Mouse (Mus musculus) myocyte (in vitro differentiated cells): ENCODE data around the gene Pacsin2. TPM values are rescaled to one million over a fixed set of nuclear protein-coding genes. Genes with fewer than 3 reads are reported as not detected.
A peak's percentile ranks its signal among the peaks of the same experiment; 100 is the strongest.

Experiments used
- H3K27me3 ChIP-seq: one replicate; pipeline ENCODE4 v1.6.1; 2011; ENCODE audit not compliant: control insufficient read depth, insufficient read depth, insufficient read length
- H3K36me3 ChIP-seq: one replicate; pipeline ENCODE4 v1.6.1; 2011; ENCODE audit not compliant: control insufficient read depth, insufficient read depth
- H3K4me2 ChIP-seq: one replicate; pipeline ENCODE4 v1.6.1; 2011; ENCODE audit warnings: low read depth, control low read depth
- H3K4me3 ChIP-seq: one replicate; pipeline ENCODE4 v1.5.1; 2011; ENCODE audit warnings: mild to moderate bottlenecking, control low read depth, moderate library complexity
- H3K79me2 ChIP-seq: one replicate; pipeline ENCODE4 v1.6.1; 2011; ENCODE audit not compliant: control insufficient read depth, insufficient read depth
- H3ac ChIP-seq: one replicate; pipeline ENCODE4 v1.6.1; 2011; ENCODE audit not compliant: control insufficient read depth, insufficient read length
- CEBPB ChIP-seq: IDR thresholded peaks from 2 replicates; pipeline ENCODE4 v1.6.1; 2011; ENCODE audit warnings: mild to moderate bottlenecking, moderate library complexity; ENCODE audit not compliant: poor library complexity, insufficient read depth, severe bottlenecking
- E2F4 ChIP-seq: IDR thresholded peaks from one replicate; pipeline ENCODE4 v1.6.1; 2011; ENCODE audit warnings: mild to moderate bottlenecking, control low read depth, moderate library complexity; ENCODE audit not compliant: insufficient read depth
- MAX ChIP-seq: IDR thresholded peaks from one replicate; pipeline ENCODE4 v1.6.1; 2011; ENCODE audit warnings: low read depth, mild to moderate bottlenecking, control low read depth
- MYOD1 ChIP-seq, 3 experiments: IDR thresholded peaks; one replicate each; pipeline ENCODE4 v1.6.1; 2011; ENCODE audit warnings: control low read depth in 2 of 3, low read depth in 2 of 3, mild to moderate bottlenecking in 2 of 3, moderate library complexity in 1 of 3; ENCODE audit not compliant: insufficient read length in 2 of 3, control insufficient read depth in 1 of 3
- MYOG ChIP-seq, 3 experiments: IDR thresholded peaks; one replicate each; pipeline ENCODE4 v1.6.1; 2011; ENCODE audit warnings: control low read depth in 2 of 3, low read depth in 2 of 3, mild to moderate bottlenecking in 2 of 3; ENCODE audit not compliant: insufficient read length in 2 of 3, control insufficient read depth in 1 of 3, insufficient read depth in 1 of 3
- POLR2A ChIP-seq: IDR thresholded peaks from one replicate; pipeline ENCODE4 v1.6.1; 2011; ENCODE audit warnings: low read depth, mild to moderate bottlenecking, control low read depth, moderate library complexity; ENCODE audit not compliant: insufficient read length
- POLR2AphosphoS2 ChIP-seq: IDR thresholded peaks from one replicate; pipeline ENCODE4 v1.6.1; 2011; ENCODE audit warnings: low read depth, control low read depth; ENCODE audit not compliant: insufficient read length
- REST ChIP-seq: IDR thresholded peaks from one replicate; pipeline ENCODE4 v1.6.1; 2011; ENCODE audit warnings: mild to moderate bottlenecking, control low read depth, moderate library complexity; ENCODE audit not compliant: insufficient read depth, insufficient read length
- SRF ChIP-seq: IDR thresholded peaks from one replicate; pipeline ENCODE4 v1.6.1; 2011; ENCODE audit warnings: low read depth; ENCODE audit not compliant: control insufficient read depth, insufficient read length
- TCF12 ChIP-seq: IDR thresholded peaks from one replicate; pipeline ENCODE4 v1.6.1; 2011; ENCODE audit warnings: mild to moderate bottlenecking, control low read depth; ENCODE audit not compliant: poor library complexity, insufficient read depth, severe bottlenecking
- TCF3 ChIP-seq: IDR thresholded peaks from one replicate; pipeline ENCODE4 v1.6.1; 2011; ENCODE audit warnings: low read depth, control low read depth; ENCODE audit not compliant: insufficient read length
- USF1 ChIP-seq: IDR thresholded peaks from one replicate; pipeline ENCODE4 v1.6.1; 2011; ENCODE audit warnings: low read depth, mild to moderate bottlenecking, control low read depth, moderate library complexity
- polyA plus RNA-seq: library from polyadenylated mRNA; unstranded; fragments of >200 nt; fragmentation: generic; extraction: Trizol; gene quantifications from one replicate; pipeline ENCODE4 v1.2.1, GENCODE M21; 2012; ENCODE audit warnings: missing spikeins

Gene Pacsin2
- polyA plus RNA-seq, 1 experiment, result 122 TPM

GRCm38 (mm10) chr15:83432231-83433031 lies 32.0 kb downstream of the Pacsin2 start:
- Histone ChIP-seq H3K27me3 (no peaks in the 10 kb centered on the region), H3ac (no peak overlapping the region), H3K36me3 (no peaks in the 10 kb centered on the region), H3K4me2 (peak overlapping the region; percentile 52), H3K4me3 (no peak overlapping the region), H3K79me2 (peaks cover 100% of the 10 kb centered on the region)
- TF ChIP-seq MYOG (IDR thresholded peaks at IDR 0.05; ENCODE audit: control insufficient read depth in 1 of 3, insufficient read depth in 1 of 3, insufficient read length in 2 of 3, low read depth in 2 of 3) (peak in 1 of 3 experiments; percentile 42), REST (no peak), MYOD1 (IDR thresholded peaks at IDR 0.05; ENCODE audit: control insufficient read depth in 1 of 3, insufficient read length in 2 of 3, low read depth in 2 of 3) (peak in 1 of 3 experiments; percentile 68), CEBPB (peak; percentile 66; the same call in 1 of the 2 replicates), POLR2A (peak; percentile 53), POLR2AphosphoS2 (peak; percentile 27)

- H3K4me3 ChIP-seq, result no peak overlapping the region
- H3K4me2 ChIP-seq, result no peak overlapping the region
These were observed 33.2 kb downstream of the Pacsin2 start for GRCm38 (mm10) chr15:83430986-83431763.

GRCm38 (mm10) chr15:83430419-83430818 lies 34.0 kb downstream of the Pacsin2 start:
- Histone ChIP-seq H3K36me3 (no peaks in the 10 kb centered on the region), H3ac (no peak overlapping the region), H3K79me2 (peaks cover 100% of the 10 kb centered on the region), H3K4me3 (no peak overlapping the region), H3K4me2 (no peak overlapping the region), H3K27me3 (no peaks in the 10 kb centered on the region)
- TF ChIP-seq MAX (no peak), REST (no peak), POLR2AphosphoS2 (no peak), MYOG (IDR thresholded peaks at IDR 0.05; ENCODE audit: control insufficient read depth in 1 of 3, insufficient read depth in 1 of 3, insufficient read length in 2 of 3, low read depth in 2 of 3) (no peak), MYOD1 (IDR thresholded peaks at IDR 0.05; ENCODE audit: control insufficient read depth in 1 of 3, insufficient read length in 2 of 3, low read depth in 2 of 3) (no peak), POLR2A (no peak), CEBPB (no peak), TCF3 (no peak), SRF (no peak), TCF12 (no peak), E2F4 (no peak), USF1 (no peak)

More at GRCm38 (mm10) chr15:83430986-83431763, 33.2 kb downstream of the Pacsin2 start:
- TF ChIP-seq TCF3, result no peak
- TF ChIP-seq MYOD1 (IDR thresholded peaks at IDR 0.05; ENCODE audit: control insufficient read depth in 1 of 3, insufficient read length in 2 of 3, low read depth in 2 of 3), result no peak
- H3ac ChIP-seq, result no peak overlapping the region
- H3K79me2 ChIP-seq, result peaks cover 100% of the 10 kb centered on the region
- no peaks in the 10 kb centered on the region for H3K36me3 ChIP-seq
- H3K27me3 ChIP-seq, result no peaks in the 10 kb centered on the region

GRCm38 (mm10) chr15:83428586-83428985 lies 35.8 kb downstream of the Pacsin2 start:
- H3K36me3 ChIP-seq, result no peaks in the 10 kb centered on the region
- H3K79me2 ChIP-seq, result peaks cover 100% of the 10 kb centered on the region
- no peak overlapping the region for H3ac ChIP-seq
- no peak overlapping the region for H3K4me3 ChIP-seq
- TF ChIP-seq TCF12 (no peak), USF1 (no peak), POLR2A (no peak), POLR2AphosphoS2 (no peak), SRF (no peak), MYOG (IDR thresholded peaks at IDR 0.05; ENCODE audit: control insufficient read depth in 1 of 3, insufficient read depth in 1 of 3, insufficient read length in 2 of 3, low read depth in 2 of 3) (no peak), TCF3 (no peak), REST (no peak), MAX (no peak), E2F4 (no peak), MYOD1 (IDR thresholded peaks at IDR 0.05; ENCODE audit: control insufficient read depth in 1 of 3, insufficient read length in 2 of 3, low read depth in 2 of 3) (no peak), CEBPB (no peak)
- no peak overlapping the region for H3K4me2 ChIP-seq
- no peaks in the 10 kb centered on the region for H3K27me3 ChIP-seq
